Mouse (Mus musculus): ENCODE results near the gene Tmtc2. TPM values are rescaled to one million over a fixed set of nuclear protein-coding genes. Genes with fewer than 3 reads are reported as not detected.

The Tmtc2 gene
- total RNA-seq, 2 experiments from 2014 or later = 3.3 to 3.8 TPM

DNA sequence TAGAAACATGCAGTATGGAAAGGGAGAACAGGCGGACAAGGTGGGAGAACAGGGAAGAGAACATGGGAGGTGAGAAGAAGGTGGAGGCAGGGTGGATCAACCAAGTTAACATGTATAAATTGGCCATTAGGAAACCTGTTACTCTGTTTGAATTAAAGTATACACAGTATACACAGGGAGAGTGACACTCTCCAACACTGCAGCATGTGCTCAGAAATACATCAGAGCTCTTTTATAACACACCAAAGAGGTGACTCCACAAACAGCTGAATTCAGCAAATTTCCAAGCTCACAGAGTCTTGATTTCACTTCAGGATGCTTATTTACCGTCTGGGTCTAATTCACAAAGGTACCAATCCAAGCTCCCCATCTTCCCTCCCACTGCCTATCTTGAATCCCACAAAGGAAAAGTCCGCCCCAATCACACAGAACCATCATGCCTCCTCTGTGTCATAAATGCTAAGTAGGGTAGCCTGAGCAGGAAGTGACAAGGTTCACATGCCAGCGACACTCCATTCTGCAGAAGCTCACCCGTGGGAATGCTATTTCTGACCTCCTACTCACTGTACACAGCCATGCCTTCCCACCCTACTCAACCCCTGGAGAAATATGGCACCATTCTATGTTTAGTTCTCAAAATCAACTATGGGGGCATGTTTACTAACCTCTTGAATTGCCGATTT is 17.2 kb downstream of the Tmtc2 start:
- intact Hi-C loops (cut with DNase I) = no loop called here
- DNase-seq (ENCODE audit: low spot score) = no peak

DNA sequence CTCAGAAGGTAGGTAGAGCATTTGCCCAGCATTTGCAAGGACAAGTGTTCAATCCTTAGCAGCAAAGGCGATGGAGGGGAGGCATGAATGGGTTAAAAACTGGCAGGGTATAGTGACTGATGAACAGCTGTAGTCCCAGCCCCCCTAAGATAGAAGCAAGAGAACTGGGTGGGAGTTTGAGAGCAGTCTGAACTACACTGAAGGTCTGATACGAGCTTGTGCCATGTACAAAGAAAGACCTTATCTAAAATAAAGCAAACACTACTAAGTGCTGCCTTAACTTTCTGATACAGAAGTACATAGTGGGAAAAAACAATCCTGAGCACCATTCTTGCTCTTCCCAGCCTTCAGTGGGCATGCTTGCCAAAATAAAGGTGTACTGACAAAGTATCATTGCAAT is 20.1 kb downstream of the Tmtc2 start:
- DNase-seq (ENCODE audit: low spot score) = no peak

DNA sequence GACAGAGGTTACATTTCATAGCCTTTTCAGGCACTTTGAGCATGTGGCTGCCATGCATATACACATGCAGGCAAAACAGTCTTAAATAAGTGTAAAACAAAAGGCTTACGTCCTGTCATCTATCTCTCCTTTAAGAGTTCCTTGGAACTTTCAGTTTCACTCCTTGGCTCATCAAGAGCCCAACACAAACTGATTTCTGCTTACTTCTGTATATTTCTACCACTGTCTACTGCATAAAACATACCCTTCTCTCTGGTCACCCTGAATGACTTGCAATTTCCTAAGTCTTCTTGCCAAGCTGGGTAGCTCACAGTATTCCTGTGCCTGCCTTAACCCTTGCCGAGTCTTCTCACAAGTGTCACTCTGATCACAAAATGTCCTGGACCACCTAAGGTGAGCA is 26.2 kb downstream of the Tmtc2 start:
- intact Hi-C loops (cut with DNase I) = no loop called here
- no peak for DNase-seq (ENCODE audit: low spot score)

More for the DNA sequence above, 20.1 kb downstream of the Tmtc2 start:
- intact Hi-C loops (cut with DNase I) = no loop called here

DNA sequence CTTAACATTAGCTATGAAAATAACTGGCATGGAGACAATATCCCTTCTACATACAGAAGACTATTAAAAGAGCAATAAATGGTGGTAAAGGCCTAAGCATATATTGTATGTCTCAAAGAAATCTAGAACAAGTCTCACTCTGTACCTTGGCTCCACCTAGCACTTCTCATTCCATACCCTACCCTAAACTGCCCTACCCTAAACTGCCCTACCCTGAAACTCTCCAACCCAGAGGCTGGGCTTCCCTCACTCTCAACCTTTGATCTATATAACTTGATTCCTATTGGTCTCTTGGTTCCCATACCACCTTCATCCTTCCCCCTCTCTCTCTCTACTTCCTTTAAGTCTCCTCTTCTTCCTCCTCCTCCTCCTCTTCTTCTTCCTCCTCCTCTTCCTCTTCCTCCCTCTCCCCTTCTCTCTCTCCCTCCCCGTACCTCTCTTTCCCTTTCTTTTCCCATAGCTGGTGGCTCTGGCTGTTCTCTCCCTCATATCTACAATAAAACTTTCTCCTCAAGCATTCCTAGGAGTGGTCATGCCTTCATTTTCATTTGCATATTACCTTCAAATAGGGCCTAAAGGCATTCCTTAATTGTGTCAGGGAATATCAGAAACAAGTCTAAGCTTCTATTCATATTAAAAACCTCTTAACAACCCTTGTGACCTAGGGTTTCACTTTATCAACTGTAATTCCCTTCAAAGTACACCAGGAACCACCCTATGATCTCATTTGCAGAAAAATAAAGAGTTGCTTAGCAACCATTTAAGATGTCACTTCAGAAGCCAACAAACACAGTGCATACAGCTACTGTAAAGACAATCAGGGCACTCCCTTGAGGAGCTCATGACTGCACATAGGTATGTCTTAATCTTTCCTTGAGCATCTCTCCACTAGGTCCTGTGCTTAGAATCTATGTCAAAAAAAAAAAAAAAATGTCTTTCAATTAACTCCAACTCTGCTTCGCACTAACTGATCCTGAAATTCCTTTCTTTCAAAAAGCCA is 29.9 kb downstream of the Tmtc2 start:
- intact Hi-C loops (cut with DNase I) = no loop called here
- no peak for DNase-seq (ENCODE audit: low spot score)

DNA sequence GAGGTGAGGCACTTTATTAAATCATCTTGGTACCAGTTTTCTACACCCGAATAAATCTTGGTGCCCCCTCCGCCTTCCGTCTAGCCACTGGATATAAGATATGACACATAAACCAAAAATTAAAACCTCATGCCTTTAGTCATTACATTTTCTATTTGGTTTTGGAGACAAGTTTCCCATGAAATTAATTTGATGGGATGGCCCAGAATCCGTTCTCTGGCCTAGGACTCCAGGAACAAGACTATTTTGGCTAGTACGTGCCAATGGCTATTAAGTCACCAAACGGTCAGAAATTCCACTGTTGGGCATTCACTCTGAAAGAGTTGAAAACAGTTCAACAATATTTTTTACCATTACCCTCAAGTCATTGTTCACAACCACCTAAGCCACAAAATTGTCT is 32.2 kb downstream of the Tmtc2 start:
- no peak for DNase-seq (ENCODE audit: low spot score)
- intact Hi-C loops (cut with DNase I) = no loop called here

DNA sequence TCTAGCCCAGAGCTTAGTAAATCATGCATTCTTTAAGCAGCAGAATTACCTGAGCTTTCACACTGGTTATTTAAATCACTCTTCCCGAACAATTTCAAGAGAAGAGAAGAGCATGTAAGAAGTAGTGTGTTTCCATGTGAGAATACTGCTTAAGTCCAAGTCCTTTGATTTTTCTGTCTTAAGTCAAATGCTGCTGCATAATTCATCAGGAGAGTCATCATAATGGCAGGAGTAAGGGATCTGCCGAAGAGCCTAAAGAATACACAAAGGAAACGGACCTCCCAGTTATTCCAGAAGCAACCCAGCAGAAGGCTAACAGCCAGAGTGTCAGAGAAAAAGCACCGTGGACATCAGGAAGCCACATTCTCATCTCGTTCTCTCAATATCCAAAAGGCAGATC is 34.6 kb downstream of the Tmtc2 start:
- intact Hi-C loops (cut with DNase I) = no loop called here
- DNase-seq (ENCODE audit: low spot score) = no peak

DNA sequence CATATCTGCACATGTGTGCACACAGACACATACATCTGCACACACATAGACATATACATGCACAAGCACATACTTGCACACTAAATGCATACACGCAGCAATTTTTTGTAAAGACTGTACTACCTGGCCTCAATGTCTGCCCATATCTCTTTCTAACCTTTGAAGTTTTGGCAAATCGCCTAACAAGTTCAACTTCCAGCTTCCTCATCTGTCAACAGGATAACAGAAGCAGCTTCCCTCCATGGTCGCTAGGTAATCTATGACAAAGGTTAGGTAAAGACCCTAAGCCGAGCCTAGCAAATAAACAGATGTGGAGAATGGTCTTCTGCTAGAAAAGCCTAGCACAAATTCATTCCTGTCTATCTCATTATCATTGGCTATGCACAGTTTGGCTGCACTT is 37.3 kb downstream of the Tmtc2 start:
- no peak for DNase-seq (ENCODE audit: low spot score)
- intact Hi-C loops (cut with DNase I) = no loop called here

DNA sequence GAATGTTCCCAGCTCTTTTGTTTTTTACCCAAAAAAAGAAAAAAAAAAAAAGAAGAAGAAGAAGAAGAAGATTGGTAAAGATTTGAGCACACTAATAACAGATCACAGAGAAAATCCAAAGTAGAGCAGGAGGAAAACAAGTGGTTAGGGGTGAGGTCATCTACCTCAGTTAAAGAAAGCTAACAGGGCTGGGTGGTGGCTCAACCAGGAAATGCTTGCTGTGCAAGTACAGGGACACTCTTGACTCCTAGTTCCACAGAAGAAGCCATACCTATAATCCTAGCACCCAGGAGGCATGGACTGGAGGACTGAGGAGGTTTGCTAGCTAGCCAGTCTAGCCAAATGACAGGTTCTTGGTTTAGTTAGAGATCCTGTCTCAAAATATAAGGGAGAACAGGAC is 38.4 kb downstream of the Tmtc2 start:
- no peak for DNase-seq (ENCODE audit: low spot score)
- intact Hi-C loops (cut with DNase I) = no loop called here

DNA sequence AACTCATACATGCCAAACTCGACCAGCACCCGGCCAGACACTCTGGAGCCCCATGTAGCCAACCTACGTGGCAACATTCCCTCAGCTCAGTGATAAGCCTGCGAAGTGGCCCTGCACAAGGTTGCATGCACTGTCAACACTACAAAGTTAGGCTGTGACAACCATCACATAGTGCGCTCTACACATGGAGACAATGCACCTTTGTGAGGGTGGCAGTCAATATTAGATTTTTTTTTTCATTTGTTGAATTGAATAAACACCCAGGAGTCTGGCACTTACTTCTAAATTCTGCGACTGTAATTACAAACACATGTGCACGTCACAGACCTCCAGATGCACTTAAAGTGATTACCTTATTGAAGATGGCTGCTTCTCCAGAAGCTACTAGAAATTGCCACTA is 41.5 kb downstream of the Tmtc2 start:
- intact Hi-C loops (cut with DNase I) = no loop called here

DNA sequence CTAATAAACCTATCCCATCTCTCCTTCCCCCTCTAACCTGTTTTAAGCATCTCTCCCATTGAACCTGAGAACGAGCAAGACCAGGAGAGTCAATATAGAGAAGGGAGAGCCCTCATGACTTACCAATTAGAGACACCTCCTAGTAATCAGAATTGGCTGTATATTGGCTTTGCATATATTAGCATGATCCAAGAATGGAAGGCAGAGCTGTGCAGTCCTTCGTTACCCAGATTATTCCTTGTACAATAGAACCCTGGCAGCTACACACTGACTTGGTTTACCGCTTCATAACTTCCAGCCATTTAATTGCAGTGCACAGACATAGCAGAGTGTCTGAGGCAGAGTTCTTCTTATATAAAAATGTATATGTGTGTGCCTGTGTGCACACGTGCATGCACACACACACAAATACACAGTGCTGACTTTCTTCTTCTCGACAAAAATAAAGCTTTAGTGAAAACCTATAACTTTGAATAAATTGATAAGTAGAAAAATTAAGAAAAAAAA is 42.2 kb downstream of the Tmtc2 start:
- DNase-seq (ENCODE audit: low spot score) = no peak
- intact Hi-C loops (cut with DNase I) = no loop called here

More for the DNA sequence above, 41.5 kb downstream of the Tmtc2 start:
- DNase-seq (ENCODE audit: low spot score) = no peak

DNA sequence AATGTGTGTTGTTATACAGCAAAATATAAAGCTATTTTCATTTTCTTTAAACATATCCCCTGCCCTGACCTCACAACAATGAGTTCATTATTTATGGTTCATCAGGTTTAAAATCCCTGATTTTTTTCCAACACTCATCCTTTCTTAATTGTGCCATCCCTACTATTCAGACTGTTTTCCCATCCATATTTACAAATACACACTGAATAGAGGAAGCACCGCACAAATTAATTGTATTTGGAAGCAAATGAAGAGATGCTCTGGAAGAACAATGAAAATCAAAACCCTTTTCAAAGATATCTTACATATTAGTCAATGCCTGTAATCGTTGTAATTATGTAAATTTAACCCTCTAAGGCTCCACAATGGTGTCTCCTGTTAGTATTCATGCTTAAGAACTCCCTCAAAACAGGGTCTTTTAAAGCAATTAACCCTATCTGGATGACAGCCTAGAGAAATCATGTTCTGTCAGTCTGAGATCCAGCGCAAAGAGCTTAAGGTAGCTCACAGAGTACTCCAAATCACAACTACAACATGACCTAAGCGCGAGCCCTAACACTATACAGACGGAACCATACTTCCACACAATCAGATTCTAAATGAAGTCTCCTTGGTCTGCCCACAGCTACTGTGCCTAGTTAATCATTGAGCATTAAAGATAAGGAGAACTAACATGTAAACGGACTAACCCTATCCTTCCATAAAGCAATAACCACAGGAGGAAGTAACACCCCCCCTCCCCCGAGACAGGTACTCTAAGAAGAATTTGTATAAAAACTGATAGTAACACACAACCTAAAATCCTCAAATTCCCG is 43.0 kb downstream of the Tmtc2 start:
- intact Hi-C loops (cut with DNase I) = no loop called here
- no peak for DNase-seq (ENCODE audit: low spot score)

DNA sequence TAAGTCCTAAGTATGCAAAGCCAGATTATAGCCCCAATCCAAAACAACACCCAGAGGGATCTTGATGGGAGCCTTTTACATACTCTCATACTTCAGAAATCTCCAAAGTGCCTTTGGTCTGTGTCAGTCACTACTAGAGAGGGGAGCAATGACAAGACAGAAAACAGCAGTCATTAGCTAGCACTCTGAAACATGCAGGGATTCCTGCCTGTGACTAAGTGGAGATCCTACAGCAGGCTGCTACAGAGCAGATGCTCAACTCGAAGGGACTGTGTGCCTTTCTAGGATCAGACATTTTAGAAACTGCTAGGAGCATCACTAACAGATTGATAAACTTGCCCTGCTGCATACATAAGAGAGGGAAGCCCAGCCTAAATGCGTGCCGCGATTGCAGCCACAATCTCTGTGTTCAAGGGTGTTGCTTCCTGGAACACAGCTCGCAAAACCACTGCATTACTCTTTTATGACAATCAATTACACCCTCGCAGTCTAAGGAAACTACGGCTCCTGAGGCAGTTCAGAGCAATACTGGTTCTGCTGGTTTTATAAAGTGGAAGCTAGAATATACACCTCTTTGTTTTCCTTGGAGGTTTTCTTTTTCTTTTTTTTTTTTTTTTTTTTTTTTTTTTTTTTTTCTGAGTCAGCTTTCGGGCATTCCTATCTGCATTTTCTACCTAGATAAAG is 50.7 kb downstream of the Tmtc2 start:
- intact Hi-C loops (cut with DNase I) = no loop called here
- no peak for DNase-seq (ENCODE audit: low spot score)

DNA sequence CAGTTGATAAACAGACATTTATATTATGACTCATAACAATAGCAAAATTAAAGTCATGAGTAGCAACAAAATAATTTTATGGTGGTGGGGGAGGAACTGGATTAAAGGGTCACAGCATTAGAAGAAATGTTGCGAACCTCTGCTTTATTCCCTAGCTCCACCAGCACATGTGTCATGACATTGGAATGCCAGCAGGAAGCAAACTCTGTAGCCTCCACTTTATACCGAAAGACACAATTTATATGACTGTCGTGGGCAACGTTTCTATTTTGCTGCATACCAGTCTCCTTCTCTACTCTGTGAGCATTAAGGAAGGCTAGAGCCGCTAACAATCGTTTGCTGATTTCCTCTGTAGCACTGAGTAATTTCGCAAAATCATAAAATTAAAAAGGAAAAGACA is 51.8 kb downstream of the Tmtc2 start:
- no peak for DNase-seq (ENCODE audit: low spot score)
- intact Hi-C loops (cut with DNase I) = no loop called here

DNA sequence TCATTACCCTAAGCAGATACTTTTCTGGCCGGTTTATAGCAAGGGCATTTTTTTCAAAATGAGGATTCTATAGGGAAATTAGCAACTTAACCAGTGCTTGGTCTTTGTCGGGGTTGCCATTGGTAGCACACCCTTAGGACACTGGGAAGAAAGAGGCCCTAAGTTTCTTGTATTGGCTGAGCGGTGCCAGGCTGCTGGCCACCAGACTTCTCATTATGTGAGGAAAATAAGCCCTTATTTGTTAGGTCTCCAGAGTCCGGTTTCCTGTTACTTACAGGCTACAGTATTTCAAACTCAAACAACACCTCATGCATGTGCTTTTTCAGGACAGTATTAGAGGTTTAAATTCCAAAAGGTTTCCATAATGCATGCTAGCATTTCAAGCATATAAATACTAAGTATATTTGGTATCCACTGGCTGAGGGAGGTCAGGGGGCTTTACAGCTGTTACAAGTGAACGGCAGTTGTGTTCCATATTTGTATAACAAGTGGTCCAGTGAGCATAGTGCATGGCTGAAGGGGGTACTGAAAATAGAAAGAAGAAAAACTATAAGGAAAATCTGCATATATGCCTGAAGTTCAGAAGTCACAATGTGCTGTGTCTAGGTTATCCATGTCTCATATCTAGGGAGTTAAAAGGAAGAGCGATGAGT is 55.0 kb downstream of the Tmtc2 start:
- DNase-seq (ENCODE audit: low spot score) = no peak
- intact Hi-C loops (cut with DNase I) = no loop called here

DNA sequence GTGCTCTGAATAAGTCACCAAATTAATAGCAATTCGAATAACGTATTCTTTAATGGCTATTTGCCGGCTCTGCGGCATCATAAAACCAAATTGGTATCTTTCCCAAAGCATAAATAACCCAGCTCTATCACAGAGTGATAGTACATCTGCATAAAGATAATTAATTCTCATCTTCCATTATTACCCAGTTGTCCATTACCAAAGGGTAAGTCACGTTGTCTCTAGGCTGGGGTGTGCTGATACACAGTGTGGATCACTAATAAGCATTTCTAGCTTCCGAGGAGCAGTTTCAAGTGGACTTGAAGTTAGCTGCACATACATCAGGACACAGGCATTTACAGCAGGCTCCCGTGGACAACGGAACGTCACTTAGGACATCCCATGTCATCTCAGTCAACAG is 56.1 kb downstream of the Tmtc2 start:
- intact Hi-C loops (cut with DNase I) = no loop called here
- DNase-seq (ENCODE audit: low spot score) = no peak

DNA sequence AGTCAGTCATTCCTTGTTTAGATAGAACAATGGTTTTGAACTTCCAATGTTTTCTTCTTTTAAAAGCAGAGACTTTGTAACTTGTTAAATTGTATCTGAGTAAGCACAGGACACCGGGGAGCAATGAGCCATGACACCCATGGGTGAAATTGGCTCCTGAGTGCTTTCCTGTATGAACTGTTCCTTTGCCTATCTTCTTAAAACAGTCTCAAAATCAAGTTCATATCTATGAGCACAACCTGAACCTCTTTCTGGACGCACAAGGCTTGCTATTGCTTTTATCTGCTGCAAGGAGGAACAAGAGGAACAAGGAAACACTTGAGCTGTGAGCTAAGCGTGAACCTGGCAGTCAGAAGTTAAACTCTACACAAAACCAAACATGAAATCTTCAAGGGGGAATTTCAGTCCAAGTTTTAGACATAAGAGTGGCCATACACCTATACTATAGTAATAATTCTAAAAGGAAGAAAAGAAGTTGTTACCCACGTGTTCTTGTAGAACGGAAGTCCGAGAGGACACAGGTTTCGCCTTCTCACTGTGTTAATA is 60.4 kb downstream of the Tmtc2 start:
- no peak for DNase-seq (ENCODE audit: low spot score)
- intact Hi-C loops (cut with DNase I) = no loop called here

DNA sequence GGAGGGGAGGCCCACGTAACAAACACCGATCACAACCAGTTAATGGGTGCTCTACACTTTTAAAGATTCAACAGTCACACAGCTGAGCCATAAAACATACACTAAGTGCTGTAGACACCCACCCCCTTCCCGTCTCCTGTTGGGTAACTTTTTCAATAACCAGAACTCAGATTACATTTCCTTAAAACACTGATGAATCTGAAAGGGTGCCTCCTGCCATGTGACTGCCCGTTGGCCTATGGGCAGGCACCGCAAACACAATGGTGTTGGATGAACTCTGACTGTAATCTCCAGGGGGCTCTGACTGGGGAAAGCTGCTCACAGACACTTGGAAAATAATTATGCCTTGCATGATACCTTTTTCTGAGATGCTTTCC is 64.4 kb downstream of the Tmtc2 start:
- no peak for DNase-seq (ENCODE audit: low spot score)
- intact Hi-C loops (cut with DNase I) = no loop called here

DNA sequence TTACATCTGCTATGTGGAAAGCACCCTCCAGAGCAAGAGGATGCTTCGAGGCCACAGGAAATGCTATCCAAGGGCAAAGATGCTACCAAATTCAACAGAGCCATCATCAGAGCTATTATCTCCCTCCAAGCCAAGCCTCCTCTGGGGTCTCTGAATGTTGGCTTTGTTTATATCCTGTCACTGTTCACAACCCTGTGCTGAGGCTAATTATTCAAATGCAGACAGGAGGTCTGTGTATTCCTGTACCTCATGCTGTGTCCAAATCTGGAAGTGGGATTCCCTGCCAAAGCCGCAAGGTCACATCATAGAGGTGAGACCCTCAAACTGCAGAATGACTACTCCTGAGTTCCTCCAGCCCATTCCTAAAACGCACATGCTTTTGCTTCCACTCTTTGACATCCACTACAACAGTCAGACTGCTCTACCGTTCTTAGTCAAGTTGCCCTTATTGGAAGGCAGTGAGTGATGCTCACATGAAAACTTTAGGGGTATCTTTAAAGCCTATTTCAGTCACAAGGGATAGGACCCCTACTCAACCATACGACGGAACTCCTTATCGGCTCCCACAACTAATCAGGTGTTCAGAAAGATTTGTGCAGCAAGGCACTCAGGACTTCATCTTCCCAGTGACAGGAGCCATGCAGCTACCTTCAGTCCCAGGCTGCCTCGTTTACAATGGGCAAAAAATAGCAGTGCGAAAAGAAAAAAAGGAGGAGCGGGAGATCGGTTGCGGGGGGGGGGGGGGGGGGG is 64.9 kb downstream of the Tmtc2 start:
- DNase-seq (ENCODE audit: low spot score) = no peak
- intact Hi-C loops (cut with DNase I) = no loop called here

Data from heart, postnatal 25 days (tissue).